Mouse (Mus musculus): ENCODE measurements around the gene Vmn1r175. TPM values are rescaled to one million over a fixed set of nuclear protein-coding genes. Genes with fewer than 3 reads are reported as not detected.
"Not testable (repeated sequence)": the region's sequence is repeated elsewhere in the genome, so short reads cannot be mapped to it uniquely, and the experiment has no call there.

Gene Vmn1r175
- total RNA-seq (2021) = not detected

DNA sequence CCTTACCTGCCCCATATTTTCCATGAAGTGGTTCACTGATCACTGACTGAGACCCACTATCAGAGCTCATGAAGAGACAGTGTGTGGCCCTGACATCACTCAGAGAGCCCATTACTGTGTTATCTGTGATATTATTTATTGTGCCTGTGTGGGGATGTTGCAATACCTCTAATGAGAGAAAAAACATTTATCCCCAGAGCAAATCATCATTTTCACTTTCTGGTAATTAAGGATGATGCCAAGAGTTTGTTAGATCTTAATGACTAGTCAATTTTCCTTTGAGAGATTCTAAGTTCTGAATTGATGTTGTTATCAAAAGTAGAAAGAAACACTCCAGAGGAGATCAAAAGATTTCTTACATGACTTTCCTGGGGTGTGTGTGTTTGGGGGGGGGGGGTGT lies at the start of gene Vmn1r175:
Gene Vmn1r175, minus strand, starts transcription at position 101 of the 400 bp plus-strand sequence.
- intact Hi-C loops (cut with DNase I); DNase-seq (ENCODE audit: low spot score in 2 of 2): not testable (repeated sequence)

DNA sequence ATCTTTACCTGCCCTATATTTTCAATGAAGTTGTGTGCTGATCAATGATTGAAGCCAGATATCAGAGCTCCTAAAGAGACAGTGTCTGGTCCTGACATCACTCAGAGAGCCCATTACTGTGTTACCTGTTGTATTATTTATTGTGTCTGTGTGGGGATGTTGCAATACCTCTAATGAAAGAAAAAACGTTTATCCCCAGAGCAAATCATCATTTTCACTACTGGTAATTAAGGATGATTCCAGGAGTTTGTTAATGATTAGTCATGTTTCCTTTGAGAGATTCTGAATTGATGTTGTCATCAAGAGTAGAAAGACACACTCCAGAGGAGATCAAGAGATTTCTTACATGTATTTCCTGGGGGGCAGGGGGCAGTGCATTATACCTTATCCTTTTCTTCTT lies 26.8 kb upstream of the Vmn1r175 start, which contains the start of gene Vmn1r176:
Gene Vmn1r176, minus strand, starts transcription at position 101 of the 400 bp plus-strand sequence.
- DNase-seq (ENCODE audit: low spot score in 2 of 2); intact Hi-C loops (cut with DNase I): not testable (repeated sequence)

DNA sequence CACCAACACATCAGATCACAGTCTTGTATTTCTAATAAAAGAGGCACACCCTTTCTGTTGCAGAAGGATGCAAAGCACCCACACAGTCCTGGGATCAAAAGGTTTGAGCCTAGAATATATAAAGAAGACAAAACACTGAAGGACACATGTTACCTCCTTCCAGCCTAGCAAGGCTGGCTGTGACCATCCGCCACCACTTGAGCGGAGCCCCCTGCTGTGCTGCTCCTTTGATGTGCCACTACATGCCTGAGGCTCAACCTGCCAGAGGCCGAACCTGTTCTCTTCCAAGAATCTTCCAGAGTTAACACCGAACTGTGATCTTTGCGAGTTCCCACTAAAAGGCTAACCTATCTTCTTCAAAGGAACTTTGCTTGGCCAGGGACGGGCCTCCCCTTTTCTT lies 25.9 kb downstream of the Vmn1r175 start:
- DNase-seq (ENCODE audit: low spot score in 2 of 2) = no peak
- intact Hi-C loops (cut with DNase I) = no loop called here

Other genes starting within 250 kb of the Vmn1r175 start
- gene Vmn1r169, start 235.1 kb downstream of the Vmn1r175 start, total RNA-seq (2021) = not detected
- gene Vmn1r170, start 204.5 kb downstream of the Vmn1r175 start, total RNA-seq (2021) = not detected
- not detected for gene Vmn1r171, start 179.9 kb downstream of the Vmn1r175 start, total RNA-seq (2021)
- gene Vmn1r172, start 152.3 kb downstream of the Vmn1r175 start, total RNA-seq (2021) = not detected
- gene Vmn1r173, start 109.9 kb downstream of the Vmn1r175 start, total RNA-seq (2021) = not detected
- gene Vmn1r174, start 58.4 kb downstream of the Vmn1r175 start, total RNA-seq (2021) = not detected
- gene Vmn1r176, start 26.7 kb upstream of the Vmn1r175 start, total RNA-seq (2021) = not detected
- gene Vmn1r177, start 55.8 kb upstream of the Vmn1r175 start, total RNA-seq (2021) = not detected
- not detected for gene Vmn1r178, start 81.4 kb upstream of the Vmn1r175 start, total RNA-seq (2021)
- gene Vmn1r179, start 116.3 kb upstream of the Vmn1r175 start, total RNA-seq (2021) = not detected
- gene Vmn1r180, start 140.0 kb upstream of the Vmn1r175 start, total RNA-seq (2021) = not detected
- not detected for gene Vmn1r181, start 164.0 kb upstream of the Vmn1r175 start, total RNA-seq (2021)
- not detected for gene V1rd19, start 191.0 kb upstream of the Vmn1r175 start, total RNA-seq (2021)
- not detected for gene Vmn1r183, start 242.6 kb upstream of the Vmn1r175 start, total RNA-seq (2021)